Mouse (Mus musculus): ENCODE data around the gene Arhgef25. TPM values are rescaled to one million over a fixed set of nuclear protein-coding genes. Genes with fewer than 3 reads are reported as not detected.
"Not testable (repeated sequence)": the region's sequence is repeated elsewhere in the genome, so short reads cannot be mapped to it uniquely, and the experiment has no call there.

Gene Arhgef25
- polyA plus RNA-seq, 1 experiment from 2014 or later = 46.8 TPM

GRCm38 (mm10) chr10:127170837-127171272 is 19.0 kb downstream of the Arhgef25 start:
- 3% methylated on average over 29 of the region's 29 CpGs for WGBS
- peak; percentile 70 for ATAC-seq
- peaks cover 31% of the 10 kb centered on the region for H3K27me3 ChIP-seq (replicated peaks)
- H3K9me3 ChIP-seq = no peaks in the 10 kb centered on the region
- H3K36me3 ChIP-seq = no peaks in the 10 kb centered on the region; the same call in 1 of the 2 replicates
- H3K4me3 ChIP-seq (replicated peaks) = peak overlapping the region; percentile 38
- peak overlapping the region; percentile 77 for H3K4me2 ChIP-seq (replicated peaks)
- H3K4me1 ChIP-seq (replicated peaks) = peaks cover 21% of the 10 kb centered on the region
- H3K27ac ChIP-seq = no peak overlapping the region
- peak overlapping the region; percentile 17; the same call in 1 of the 2 replicates for H3K9ac ChIP-seq

GRCm38 (mm10) chr10:127170002-127170401 is 19.9 kb downstream of the Arhgef25 start:
- H3K9ac ChIP-seq = 0 out of 2 replicates have a peak overlapping the region, but pooled peaks have one; percentile 17
- WGBS = 14% methylated on average over 22 of the region's 22 CpGs
- H3K4me2 ChIP-seq (replicated peaks) = peak overlapping the region; percentile 77
- ATAC-seq = no peak
- H3K36me3 ChIP-seq = no peaks in the 10 kb centered on the region; the same call in 1 of the 2 replicates
- H3K9me3 ChIP-seq = no peaks in the 10 kb centered on the region
- peaks cover 34% of the 10 kb centered on the region for H3K27me3 ChIP-seq (replicated peaks)
- peak overlapping the region; percentile 38 for H3K4me3 ChIP-seq (replicated peaks)
- H3K4me1 ChIP-seq (replicated peaks) = peaks cover 25% of the 10 kb centered on the region
- no peak overlapping the region for H3K27ac ChIP-seq

GRCm38 (mm10) chr10:127167614-127168192 is 22.2 kb downstream of the Arhgef25 start:
- peak overlapping the region; percentile 65 for H3K27ac ChIP-seq
- ATAC-seq = no peak
- peak overlapping the region; percentile 62; the same call in 1 of the 2 replicates for H3K9ac ChIP-seq
- H3K4me3 ChIP-seq (replicated peaks) = peak overlapping the region; percentile 66
- peak overlapping the region; percentile 99 for H3K4me2 ChIP-seq (replicated peaks)
- H3K36me3 ChIP-seq = no peaks in the 10 kb centered on the region; the same call in 1 of the 2 replicates
- 21% methylated on average over 10 of the region's 10 CpGs for WGBS
- peaks cover 25% of the 10 kb centered on the region for H3K4me1 ChIP-seq (replicated peaks)
- H3K9me3 ChIP-seq = no peaks in the 10 kb centered on the region
- peaks cover 34% of the 10 kb centered on the region for H3K27me3 ChIP-seq (replicated peaks)

GRCm38 (mm10) chr10:127166771-127167613 is 22.9 kb downstream of the Arhgef25 start:
- Histone ChIP-seq H3K4me3 (replicated peaks) (peak overlapping the region; percentile 66), H3K4me2 (replicated peaks) (peak overlapping the region; percentile 99), H3K9me3 (no peaks in the 10 kb centered on the region), H3K9ac (peak overlapping the region; percentile 62), H3K27me3 (replicated peaks) (peaks cover 34% of the 10 kb centered on the region), H3K36me3 (no peaks in the 10 kb centered on the region; the same call in 1 of the 2 replicates), H3K4me1 (replicated peaks) (peaks cover 25% of the 10 kb centered on the region), H3K27ac (peak overlapping the region; percentile 84)
- no peak for ATAC-seq
- WGBS = 26% methylated on average over 15 of the region's 15 CpGs

GRCm38 (mm10) chr10:127166404-127166715 is 23.5 kb downstream of the Arhgef25 start:
- H3K27me3 ChIP-seq (replicated peaks) = peaks cover 34% of the 10 kb centered on the region
- WGBS = 3% methylated on average over 11 of the region's 11 CpGs
- H3K9ac ChIP-seq = peak overlapping the region; percentile 62
- no peak for ATAC-seq
- H3K27ac ChIP-seq = peak overlapping the region; percentile 84
- H3K9me3 ChIP-seq = no peaks in the 10 kb centered on the region
- H3K4me1 ChIP-seq (replicated peaks) = peaks cover 25% of the 10 kb centered on the region
- H3K4me2 ChIP-seq (replicated peaks) = peak overlapping the region; percentile 99
- H3K36me3 ChIP-seq = no peaks in the 10 kb centered on the region
- H3K4me3 ChIP-seq (replicated peaks) = peak overlapping the region; percentile 66

GRCm38 (mm10) chr10:127165654-127166403 is 24.1 kb downstream of the Arhgef25 start:
- peak overlapping the region; percentile 84 for H3K27ac ChIP-seq
- H3K27me3 ChIP-seq (replicated peaks) = peaks cover 34% of the 10 kb centered on the region

GRCm38 (mm10) chr10:127165354-127165653 is 24.6 kb downstream of the Arhgef25 start:
- ATAC-seq = peak; percentile 48
- peak overlapping the region; percentile 66 for H3K4me3 ChIP-seq (replicated peaks)
- peaks cover 17% of the 10 kb centered on the region for H3K4me1 ChIP-seq (replicated peaks)
- peak overlapping the region; percentile 62 for H3K9ac ChIP-seq
- H3K27ac ChIP-seq = peak overlapping the region; percentile 84
- H3K9me3 ChIP-seq = no peaks in the 10 kb centered on the region
- H3K27me3 ChIP-seq (replicated peaks) = peaks cover 29% of the 10 kb centered on the region
- WGBS = under 1% methylated on average over 42 of the region's 42 CpGs
- peak overlapping the region; percentile 99 for H3K4me2 ChIP-seq (replicated peaks)
- H3K36me3 ChIP-seq = no peaks in the 10 kb centered on the region

More at GRCm38 (mm10) chr10:127165654-127166403, 24.1 kb downstream of the Arhgef25 start:
- no peaks in the 10 kb centered on the region for H3K9me3 ChIP-seq
- H3K4me2 ChIP-seq (replicated peaks) = peak overlapping the region; percentile 99
- peaks cover 22% of the 10 kb centered on the region for H3K4me1 ChIP-seq (replicated peaks)
- peak overlapping the region; percentile 62 for H3K9ac ChIP-seq
- ATAC-seq = peak; percentile 60
- under 1% methylated on average over 56 of the region's 56 CpGs for WGBS
- H3K4me3 ChIP-seq (replicated peaks) = peak overlapping the region; percentile 66
- H3K36me3 ChIP-seq = no peaks in the 10 kb centered on the region

GRCm38 (mm10) chr10:127164631-127165353 is 25.1 kb downstream of the Arhgef25 start, which contains the start of gene B4galnt1:
B4galnt1 (plus strand) TSS chr10:127165225.
- peaks cover 11% of the 10 kb centered on the region for H3K4me1 ChIP-seq (replicated peaks)
- peak; percentile 83 for ATAC-seq
- no peaks in the 10 kb centered on the region for H3K9me3 ChIP-seq
- H3K27ac ChIP-seq = peak within 1 kb of the TSS; percentile 84
- H3K36me3 ChIP-seq = no peaks in the 10 kb centered on the region
- H3K27me3 ChIP-seq (replicated peaks) = peaks cover 25% of the 10 kb centered on the region
- H3K9ac ChIP-seq = peak within 1 kb of the TSS; percentile 62
- H3K4me2 ChIP-seq (replicated peaks) = peak within 1 kb of the TSS; percentile 99
- WGBS = 2% methylated on average over 52 of the region's 52 CpGs
- peak within 1 kb of the TSS; percentile 66 for H3K4me3 ChIP-seq (replicated peaks)

GRCm38 (mm10) chr10:127164190-127164589 is 25.7 kb downstream of the Arhgef25 start:
- no peak overlapping the region for H3K27ac ChIP-seq
- H3K27me3 ChIP-seq (replicated peaks) = peaks cover 19% of the 10 kb centered on the region
- no peaks in the 10 kb centered on the region for H3K36me3 ChIP-seq
- no peak overlapping the region for H3K4me3 ChIP-seq (replicated peaks)
- H3K4me1 ChIP-seq (replicated peaks) = peaks cover 10% of the 10 kb centered on the region
- WGBS = 90% methylated on average over 4 of the region's 4 CpGs
- ATAC-seq = no peak
- H3K9me3 ChIP-seq = no peaks in the 10 kb centered on the region
- H3K4me2 ChIP-seq (replicated peaks) = no peak overlapping the region; the same call in 1 of the 2 replicates
- no peak overlapping the region for H3K9ac ChIP-seq

GRCm38 (mm10) chr10:127162771-127163261 is 27.1 kb downstream of the Arhgef25 start:
- not testable (repeated sequence) for ATAC-seq; H3K4me3 ChIP-seq (replicated peaks); H3K9me3 ChIP-seq; H3K36me3 ChIP-seq; H3K4me1 ChIP-seq (replicated peaks); H3K27ac ChIP-seq; H3K4me2 ChIP-seq (replicated peaks); H3K9ac ChIP-seq
- peaks cover 14% of the 10 kb centered on the region for H3K27me3 ChIP-seq (replicated peaks)
- 45% methylated on average over 7 of the region's 7 CpGs for WGBS

GRCm38 (mm10) chr10:127160728-127161127 is 29.2 kb downstream of the Arhgef25 start:
- WGBS = 73% methylated on average over 3 of the region's 3 CpGs
- ATAC-seq = no peak
- no peaks in the 10 kb centered on the region for H3K9me3 ChIP-seq
- no peak overlapping the region for H3K4me3 ChIP-seq (replicated peaks)
- peaks cover 2% of the 10 kb centered on the region; the same call in 1 of the 2 replicates for H3K27me3 ChIP-seq (replicated peaks)
- H3K4me2 ChIP-seq (replicated peaks) = no peak overlapping the region
- no peak overlapping the region for H3K9ac ChIP-seq
- H3K4me1 ChIP-seq (replicated peaks) = peaks cover 4% of the 10 kb centered on the region
- no peak overlapping the region for H3K27ac ChIP-seq
- no peaks in the 10 kb centered on the region for H3K36me3 ChIP-seq

All from intestine, embryonic 15.5 days (tissue).